Mouse (Mus musculus) liver, adult 2 months (tissue): ENCODE results near the gene Ten1. TPM values are rescaled to one million over a fixed set of nuclear protein-coding genes. Genes with fewer than 3 reads are reported as not detected.
A peak's percentile ranks its signal among the peaks of the same experiment; 100 is the strongest.

ENCODE experiments used
- DNase-seq: peaks from one replicate; pipeline ENCODE4 v3.0.0-alpha.2; 2011; ENCODE audit warnings: low read depth, low spot score; ENCODE audit errors: extremely low read depth
- H3K27ac ChIP-seq: fragments of 200-500 bp; replicated peaks from 2 replicates; pipeline ENCODE4 v1.5.1; 2012; ENCODE audit warnings: low read depth, mild to moderate bottlenecking, control low read depth, inconsistent platforms, low read length; ENCODE audit not compliant: insufficient read depth
- H3K27me3 ChIP-seq: fragments of 200-500 bp; 2 replicates; pipeline ENCODE4 v1.6.1; 2012; ENCODE audit warnings: mild to moderate bottlenecking, moderate library complexity, low read length, inconsistent platforms; ENCODE audit not compliant: control insufficient read depth, insufficient read depth
- H3K36me3 ChIP-seq: fragments of 200-500 bp; 2 replicates; pipeline ENCODE4 v1.6.1; 2012; ENCODE audit warnings: low read length, inconsistent platforms; ENCODE audit not compliant: control insufficient read depth, insufficient read depth
- H3K4me1 ChIP-seq: fragments of 200-500 bp; 2 replicates; pipeline ENCODE4 v1.6.1; 2011; ENCODE audit warnings: low read length; ENCODE audit not compliant: control insufficient read depth, insufficient read depth
- H3K4me3 ChIP-seq: fragments of 200-500 bp; 2 replicates; pipeline ENCODE4 v1.5.1; 2011; ENCODE audit warnings: low read depth, mild to moderate bottlenecking, control low read depth, low read length, moderate library complexity; ENCODE audit not compliant: insufficient read depth
- H3K79me2 ChIP-seq: fragments of 200-500 bp; 2 replicates; pipeline ENCODE4 v1.6.1; 2012; ENCODE audit warnings: inconsistent platforms, mild to moderate bottlenecking, low read length, moderate library complexity; ENCODE audit not compliant: control insufficient read depth, insufficient read depth
- H3K9ac ChIP-seq: fragments of 200-500 bp; 2 replicates; pipeline ENCODE4 v1.6.1; 2012; ENCODE audit warnings: low read depth, mild to moderate bottlenecking, control low read depth, inconsistent platforms, low read length
- CTCF ChIP-seq: fragments of 200-500 bp; IDR thresholded peaks from 2 replicates; pipeline ENCODE4 v1.5.1; 2011; ENCODE audit warnings: low read depth, low read length, control low read depth
- POLR2A ChIP-seq: fragments of 200-500 bp; IDR thresholded peaks from 2 replicates; pipeline ENCODE4 v1.6.1; 2011; ENCODE audit warnings: low read length, control low read depth; ENCODE audit not compliant: insufficient read depth; ENCODE audit errors: extremely low read depth
- WGBS: fragments of 180-500 bp; shearing (Covaris S2); methylation state at CpG from one replicate; pipeline ENCODE4 v1.1.7; 2018; 5-methylcytosine and 5-hydroxymethylcytosine counted together
- polyA plus RNA-seq: library from polyadenylated mRNA; depleted of rRNA; stranded (reverse); fragments of >200 nt; gene quantifications from 2 replicates; pipeline ENCODE4 v1.2.3, GENCODE M21; 2012
- total RNA-seq: library from RNA; depleted of rRNA; stranded (reverse); fragments of >200 nt; gene quantifications from 2 replicates; pipeline ENCODE4 v1.2.3, GENCODE M21; 2014

The Ten1 gene
- total and polyA plus RNA-seq, 2 experiments = 3.0 to 5.3 TPM

- Histone ChIP-seq H3K9ac (peak overlapping the region; percentile 73), H3K27ac (peak overlapping the region; percentile 20), H3K36me3 (peaks cover 8% of the 10 kb centered on the region), H3K4me3 (peak overlapping the region; percentile 67), H3K79me2 (no peaks in the 10 kb centered on the region), H3K4me1 (no peaks in the 10 kb centered on the region), H3K27me3 (no peaks in the 10 kb centered on the region)
- peak; percentile 31 for DNase-seq
- WGBS = 44% methylated on average over 6 of the region's 6 CpGs
- TF ChIP-seq CTCF = no peak
These were observed 31.4 kb upstream of the Ten1 start for GRCm38 (mm10) chr11:116167232-116167631.

DNA sequence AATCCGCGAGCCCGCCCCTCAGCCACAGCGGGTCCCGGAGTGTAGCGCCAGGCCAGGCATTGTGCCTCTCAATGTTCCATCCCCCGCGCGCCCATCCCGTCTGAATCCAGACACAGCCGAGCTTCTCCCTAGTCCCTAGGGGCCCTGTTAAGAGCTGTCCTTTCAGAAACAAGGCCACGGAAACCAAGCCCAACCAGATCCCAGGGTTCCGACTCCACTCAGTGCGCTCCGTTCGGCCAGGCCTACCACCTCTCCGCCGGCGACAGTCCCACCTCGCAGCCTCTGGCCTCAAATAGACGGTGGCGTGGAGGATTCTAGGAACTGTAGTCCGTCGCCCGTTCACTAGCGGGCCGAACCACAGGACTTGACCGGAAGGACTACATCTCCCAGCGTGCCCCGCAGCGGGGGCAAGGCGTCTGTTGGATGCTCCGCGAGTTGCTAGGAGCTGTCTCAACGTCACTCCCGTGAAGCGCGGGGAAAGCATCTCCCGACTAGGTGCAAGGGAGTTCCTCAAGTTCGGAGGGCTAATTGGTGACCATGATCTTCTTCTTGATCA is 30.7 kb upstream of the Ten1 start, which contains the start of gene Fbf1:
Fbf1 (minus strand) TSS at position 283 of the 556 bp plus-strand sequence.
- 1% methylated on average over 40 of the region's 40 CpGs for WGBS

GRCm38 (mm10) chr11:116169214-116169613 is 29.4 kb upstream of the Ten1 start:
- H3K4me1 ChIP-seq = no peaks in the 10 kb centered on the region
- WGBS = 26% methylated on average over 3 of the region's 3 CpGs
- TF ChIP-seq POLR2A (no peak), CTCF (no peak)
- H3K27ac ChIP-seq = no peak overlapping the region
- peaks cover 27% of the 10 kb centered on the region for H3K36me3 ChIP-seq
- peak; percentile 61 for DNase-seq
- H3K27me3 ChIP-seq = no peaks in the 10 kb centered on the region
- H3K4me3 ChIP-seq = no peak overlapping the region
- H3K79me2 ChIP-seq = no peaks in the 10 kb centered on the region
- no peak overlapping the region for H3K9ac ChIP-seq

More for the DNA sequence above, 30.7 kb upstream of the Ten1 start, which contains the start of gene Fbf1:
- Histone ChIP-seq H3K4me3 (peak within 1 kb of the TSS; percentile 67), H3K79me2 (no peaks in the 10 kb centered on the region), H3K27me3 (no peaks in the 10 kb centered on the region), H3K36me3 (peaks cover 15% of the 10 kb centered on the region), H3K27ac (peak within 1 kb of the TSS; percentile 20), H3K4me1 (no peaks in the 10 kb centered on the region), H3K9ac (peak within 1 kb of the TSS; percentile 73)
- peak; percentile 90 for DNase-seq
- no peak for TF ChIP-seq CTCF
- TF ChIP-seq POLR2A = 0 out of 2 replicates have a peak, but pooled peaks have one; percentile 47

DNA sequence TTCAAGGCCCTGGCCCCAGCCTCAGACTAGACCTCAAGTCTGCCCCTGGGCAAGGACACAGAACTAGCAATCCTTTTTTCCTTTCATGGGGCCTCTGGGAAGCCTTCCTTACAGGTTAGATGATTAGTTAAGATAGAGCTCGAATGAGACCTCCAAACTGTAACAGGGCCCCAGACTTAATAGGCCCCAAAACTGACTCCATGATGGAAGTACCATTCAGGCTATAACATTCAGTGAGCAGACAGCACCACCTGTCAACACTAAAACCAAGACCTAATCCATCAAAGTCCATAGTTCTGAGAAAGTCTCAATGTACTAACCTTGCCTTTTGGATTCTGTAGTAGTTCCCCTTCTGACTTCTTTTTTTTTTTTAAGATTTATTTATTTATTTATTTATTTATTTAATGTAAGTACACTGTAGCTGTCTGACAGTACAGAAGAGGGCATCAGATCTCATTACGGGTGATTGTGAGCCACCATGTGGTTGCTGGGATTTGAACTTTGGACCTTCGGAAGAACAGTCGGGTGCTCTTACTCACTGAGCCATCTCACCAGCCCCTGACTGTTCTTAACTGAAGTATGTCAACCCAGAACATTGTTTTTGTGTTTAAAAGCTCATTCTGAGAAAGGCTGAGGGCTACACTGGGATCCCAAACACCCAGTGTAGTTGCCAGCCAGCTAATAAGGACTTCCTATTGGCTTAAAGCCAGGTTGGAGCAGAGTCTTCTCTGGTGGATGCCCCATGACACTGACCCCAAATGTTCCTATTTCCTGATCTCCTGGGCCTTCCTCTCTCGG is 28.5 kb upstream of the Ten1 start:
- H3K27me3 ChIP-seq = no peaks in the 10 kb centered on the region
- H3K36me3 ChIP-seq = peaks cover 37% of the 10 kb centered on the region
- H3K4me1 ChIP-seq = no peaks in the 10 kb centered on the region
- H3K79me2 ChIP-seq = no peaks in the 10 kb centered on the region
- DNase-seq = peak; percentile 66
- H3K27ac ChIP-seq = peak overlapping the region; percentile 29
- 29% methylated on average over 5 of the region's 5 CpGs for WGBS
- no peak overlapping the region for H3K9ac ChIP-seq
- no peak overlapping the region for H3K4me3 ChIP-seq
- TF ChIP-seq POLR2A = no peak

- WGBS = 26% methylated on average over 2 of the region's 2 CpGs
- no peaks in the 10 kb centered on the region for H3K79me2 ChIP-seq
- no peaks in the 10 kb centered on the region for H3K27me3 ChIP-seq
- DNase-seq = peak; percentile 70
- TF ChIP-seq POLR2A = no peak
- no peak for TF ChIP-seq CTCF
- peaks cover 50% of the 10 kb centered on the region for H3K36me3 ChIP-seq
- peak overlapping the region; percentile 33 for H3K27ac ChIP-seq
- H3K4me3 ChIP-seq = no peak overlapping the region
- H3K9ac ChIP-seq = no peak overlapping the region
- H3K4me1 ChIP-seq = no peaks in the 10 kb centered on the region; the same call in 1 of the 2 replicates
These were observed 26.7 kb upstream of the Ten1 start for GRCm38 (mm10) chr11:116171959-116172358.
